ENCODE assay signal across 10 mouse cellular contexts in the genomic region with DNA sequence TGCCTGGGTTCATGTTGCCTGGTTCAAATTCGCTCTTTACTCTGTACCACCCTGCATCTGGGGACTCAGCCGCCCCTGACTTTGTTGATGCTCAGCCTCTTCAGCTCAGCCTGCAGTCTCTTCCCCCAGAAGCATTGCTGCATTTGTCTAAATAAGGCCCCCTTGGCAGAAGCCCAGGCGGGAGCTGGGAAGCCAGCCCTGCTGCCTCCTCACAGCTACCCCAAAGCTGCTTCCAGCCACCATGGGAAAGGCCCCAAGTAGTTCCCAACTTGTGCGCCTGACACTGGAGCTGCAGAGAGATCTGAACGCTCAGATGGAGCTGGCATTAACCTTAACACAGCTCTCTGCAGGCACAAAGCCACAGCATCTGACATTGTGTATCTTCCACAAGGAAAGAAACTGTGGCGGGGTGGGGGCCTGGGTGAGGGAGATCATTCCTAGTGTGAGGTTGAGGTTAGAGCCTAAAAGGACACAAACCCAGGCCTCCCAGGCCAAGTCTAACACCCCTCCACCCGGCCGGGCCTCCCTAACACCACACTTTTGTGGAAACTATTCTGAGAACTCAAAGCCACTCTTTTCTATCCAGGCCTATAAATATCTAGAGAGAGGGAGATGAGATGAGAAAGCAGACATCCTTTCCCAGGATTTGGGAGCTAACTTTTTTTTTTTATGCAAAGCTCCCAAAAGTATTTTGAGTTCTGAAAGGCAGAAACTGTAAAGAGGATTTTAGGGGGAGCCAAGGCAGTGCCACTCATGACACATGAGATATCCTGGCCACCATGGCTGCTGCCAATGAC. TPM values are rescaled to one million over a fixed set of nuclear protein-coding genes. Genes with fewer than 3 reads are reported as not detected.
A peak's percentile ranks its signal among the peaks of the same experiment; 100 is the strongest.
DNase-seq lines count a peak whose midpoint lies in the region; ATAC-seq lines count a peak whose summit lies in the region.
"Had no signal": no experiment of that assay in that cellular context is flagged by ENCODE, and none has a peak within 500 bp of the region (broad histone marks: within the 10 kb centered on the region; RNA-seq: fewer than 3 reads in every experiment).

No protein-coding gene starts in this region.

- H3K9ac ChIP-seq in kidney, embryonic 14.5 days (ENCODE audit: low read depth, low read length) = no peak overlapping the region

- ATAC-seq in kidney, embryonic 14.5 days (ENCODE audit: low FRiP score, low TSS enrichment) = no peak

- no peak overlapping the region for H3K4me2 ChIP-seq in kidney, embryonic 14.5 days (replicated peaks; ENCODE audit: low read depth, low read length)

- H3K36me3 ChIP-seq in kidney, embryonic 14.5 days (ENCODE audit: control insufficient read depth, insufficient read depth, low read length) = no peaks in the 10 kb centered on the region
- H3K36me3 ChIP-seq: G1E had no signal

- H3K27ac ChIP-seq in kidney, embryonic 14.5 days (ENCODE audit: low read depth, low read length) = no peak overlapping the region

- DNase-seq in kidney, postnatal 10 days = peak; percentile 50
- no peak for DNase-seq in kidney, adult 18-20 months
- peak; percentile 18 for DNase-seq in gastrocnemius, adult 18-20 months (ENCODE audit: low spot score)
- peak; percentile 79 to 85 for DNase-seq in layer of hippocampus, adult 18-20 months (ENCODE audit: low spot score in 2 of 2)
- peak; percentile 73 to 86 for DNase-seq in lung, postnatal 4 days
- no peak for DNase-seq in thymus, postnatal 36 days
- no peak for DNase-seq in thymus, postnatal 4 days

- H3K27me3 ChIP-seq in kidney, embryonic 14.5 days (ENCODE audit: control insufficient read depth, insufficient read depth, low read length) = no peaks in the 10 kb centered on the region

- WGBS in kidney, embryonic 14.5 days = 82% methylated on average over 8 of the region's 8 CpGs

- H3K4me1 ChIP-seq in kidney, embryonic 14.5 days (ENCODE audit: control insufficient read depth, insufficient read depth, low read length) = peaks cover 7% of the 10 kb centered on the region; the same call in 1 of the 2 replicates

- no peaks in the 10 kb centered on the region for H3K9me3 ChIP-seq in kidney, embryonic 14.5 days (ENCODE audit: control insufficient read depth, low read length)

- H3K4me3 ChIP-seq in kidney, embryonic 14.5 days (ENCODE audit: low read length) = no peak overlapping the region
- H3K4me3 ChIP-seq: erythroblast, embryonic 14.5 days had no signal

RNA-seq across cellular contexts. Expression of a gene that starts 59.1 kb away (rescaled TPM):
- 1 to 10 TPM; 2.6 to 3.2 TPM for total RNA-seq in gastrocnemius, adult 18-20 months (2021)
- 10 to 100 TPM; 53.2 to 58.5 TPM for total RNA-seq in layer of hippocampus, adult 18-20 months (2021)
- polyA plus RNA-seq in kidney, embryonic 14.5 days (2014; fragmentation: Nextera tagmentation; extraction: Ambion mirVana) = 11.3 and 17.8 TPM in 2 replicates
- total RNA-seq: G1E had no signal
- polyA plus RNA-seq: erythroblast, embryonic 14.5 days; G1E had no signal

Comparison
In these comparisons a context has a peak if more than half of its experiments do, and no peak if none do; other contexts are left out.
1. DNase-seq: peak in kidney, postnatal 10 days (single experiment), gastrocnemius, adult 18-20 months (single experiment), layer of hippocampus, adult 18-20 months (2 of 2) and lung, postnatal 4 days (2 of 2); none in kidney, adult 18-20 months (single experiment), thymus, postnatal 36 days (0 of 2) and thymus, postnatal 4 days (single experiment).
2. RNA of a gene that starts 59.1 kb away (total RNA-seq): 53.2 to 58.5 TPM in layer of hippocampus, adult 18-20 months; 2.6 to 3.2 TPM in gastrocnemius, adult 18-20 months; every median in the first group is over 10 times any median in the second.